Mouse (Mus musculus) bone marrow, adult 2 months (tissue): Measurements from ENCODE around the gene Pakap. TPM values are rescaled to one million over a fixed set of nuclear protein-coding genes. Genes with fewer than 3 reads are reported as not detected.

Experiments
- H3K27ac ChIP-seq: fragments of 200-500 bp; 2 replicates; pipeline ENCODE4 v1.5.1; 2012; ENCODE audit warnings: low read depth, mild to moderate bottlenecking, control low read depth, inconsistent platforms, low read length; ENCODE audit not compliant: control insufficient read depth, poor library complexity, insufficient read depth
- H3K4me1 ChIP-seq: fragments of 200-500 bp; 2 replicates; pipeline ENCODE4 v1.6.1; 2011; ENCODE audit warnings: low read length; ENCODE audit not compliant: control insufficient read depth, insufficient read depth
- H3K4me3 ChIP-seq: fragments of 200-500 bp; replicated peaks from 2 replicates; pipeline ENCODE3; 2011; ENCODE audit warnings: mild to moderate bottlenecking, low read depth, low read length, control low read depth; ENCODE audit not compliant: control insufficient read depth
- CTCF ChIP-seq: fragments of 200-500 bp; IDR thresholded peaks from 2 replicates; pipeline ENCODE4 v1.5.1; 2011; ENCODE audit warnings: low read length, control low read depth; ENCODE audit not compliant: control insufficient read depth, insufficient read depth
- POLR2A ChIP-seq: fragments of 200-500 bp; IDR thresholded peaks from 2 replicates; pipeline ENCODE4 v1.6.1; 2011; ENCODE audit warnings: low read depth, mild to moderate bottlenecking, control low read depth, low read length, borderline replicate concordance; ENCODE audit not compliant: control insufficient read depth
- WGBS: fragments of 180-500 bp; shearing (Covaris S2); methylation state at CpG from one replicate; pipeline ENCODE4 v1.1.7; 2018; 5-methylcytosine and 5-hydroxymethylcytosine counted together
- polyA plus RNA-seq: library from polyadenylated mRNA; stranded (reverse); fragments of >200 nt; gene quantifications from 2 replicates; pipeline ENCODE4 v1.2.4, GENCODE M21; 2011; ENCODE audit warnings: low replicate concordance; ENCODE audit not compliant: missing spikeins, insufficient read depth, insufficient read length

The Pakap gene
- polyA plus RNA-seq, 1 experiment: 1.9 TPM

- no peak overlapping the region for H3K27ac ChIP-seq
- 59% methylated on average over 4 of the region's 4 CpGs for WGBS
- peaks cover 4% of the 10 kb centered on the region; the same call in 1 of the 2 replicates for H3K4me1 ChIP-seq
- no peak overlapping the region for H3K4me3 ChIP-seq
- no peak for TF ChIP-seq CTCF
- no peak for TF ChIP-seq POLR2A
Measured at GRCm38 (mm10) chr4:57672541-57672940, 104.6 kb downstream of the Pakap start.

- H3K4me3 ChIP-seq: no peak overlapping the region
- TF ChIP-seq CTCF: peak; percentile 94
- no peak for TF ChIP-seq POLR2A
Measured at GRCm38 (mm10) chr4:57672996-57673906, 105.3 kb downstream of the Pakap start.

GRCm38 (mm10) chr4:57674351-57674750 is 106.4 kb downstream of the Pakap start:
- H3K27ac ChIP-seq: no peak overlapping the region
- 50% methylated on average over 7 of the region's 7 CpGs for WGBS
- TF ChIP-seq POLR2A (no peak), CTCF (no peak)
- H3K4me3 ChIP-seq: no peak overlapping the region
- H3K4me1 ChIP-seq: peaks cover 5% of the 10 kb centered on the region; the same call in 1 of the 2 replicates

More at GRCm38 (mm10) chr4:57672996-57673906, 105.3 kb downstream of the Pakap start:
- 2% methylated on average over 12 of the region's 12 CpGs for WGBS
- Histone ChIP-seq H3K27ac (no peak overlapping the region), H3K4me1 (peaks cover 5% of the 10 kb centered on the region; the same call in 1 of the 2 replicates)

- TF ChIP-seq CTCF (no peak), POLR2A (no peak)
- H3K4me3 ChIP-seq: no peak overlapping the region
- peaks cover 5% of the 10 kb centered on the region; the same call in 1 of the 2 replicates for H3K4me1 ChIP-seq
- WGBS: 0% methylated on average over 13 of the region's 13 CpGs
- H3K27ac ChIP-seq: no peak overlapping the region
Measured at GRCm38 (mm10) chr4:57675387-57675786, 107.4 kb downstream of the Pakap start.

GRCm38 (mm10) chr4:57677916-57678315 is 109.9 kb downstream of the Pakap start:
- WGBS: 73% methylated on average over 12 of the region's 12 CpGs

GRCm38 (mm10) chr4:57678991-57679457 is 111.0 kb downstream of the Pakap start:
- Histone ChIP-seq H3K4me3 (no peak overlapping the region), H3K27ac (no peak overlapping the region), H3K4me1 (peaks cover 5% of the 10 kb centered on the region)
- no peak for TF ChIP-seq POLR2A
- no peak for TF ChIP-seq CTCF
- 83% methylated on average over 9 of the region's 9 CpGs for WGBS

More at GRCm38 (mm10) chr4:57677916-57678315, 109.9 kb downstream of the Pakap start:
- Histone ChIP-seq H3K27ac (no peak overlapping the region), H3K4me1 (peaks cover 5% of the 10 kb centered on the region), H3K4me3 (no peak overlapping the region)
- no peak for TF ChIP-seq CTCF
- TF ChIP-seq POLR2A: no peak

- no peak overlapping the region for H3K4me3 ChIP-seq
- TF ChIP-seq POLR2A (no peak), CTCF (no peak)
- 83% methylated on average over 12 of the region's 12 CpGs for WGBS
- no peak overlapping the region for H3K27ac ChIP-seq
- H3K4me1 ChIP-seq: peaks cover 4% of the 10 kb centered on the region
Measured at GRCm38 (mm10) chr4:57680186-57680585, 112.2 kb downstream of the Pakap start.

- Histone ChIP-seq H3K4me1 (peaks cover 2% of the 10 kb centered on the region), H3K27ac (no peak overlapping the region), H3K4me3 (no peak overlapping the region)
- WGBS: 31% methylated on average over 12 of the region's 12 CpGs
- TF ChIP-seq CTCF (no peak), POLR2A (no peak)
Measured at GRCm38 (mm10) chr4:57681511-57681910, 113.5 kb downstream of the Pakap start.
